Mouse (Mus musculus) heart, adult 18-20 months (tissue): ENCODE results near the gene Arhgef3. TPM values are rescaled to one million over a fixed set of nuclear protein-coding genes. Genes with fewer than 3 reads are reported as not detected.

Experiments used
- DNase-seq, 2 experiments: peaks; one replicate each; pipeline ENCODE4 v3.0.0; 2021 to 2022; ENCODE audit warnings: mixed read lengths in 1 of 2
- microRNA-seq, 2 experiments: library from miRNA; unstranded; fragments of <30 nt; microRNA quantifications; one replicate each; pipeline ENCODE4 v1.2.0; 2022
- total RNA-seq, 2 experiments: library from RNA; stranded (reverse); gene quantifications; 2 replicates each; pipeline ENCODE4 v1.2.3; 2021

Arhgef3 gene
- total RNA-seq, 2 experiments from 2014 or later, result 24.5 to 26.1 TPM

DNA sequence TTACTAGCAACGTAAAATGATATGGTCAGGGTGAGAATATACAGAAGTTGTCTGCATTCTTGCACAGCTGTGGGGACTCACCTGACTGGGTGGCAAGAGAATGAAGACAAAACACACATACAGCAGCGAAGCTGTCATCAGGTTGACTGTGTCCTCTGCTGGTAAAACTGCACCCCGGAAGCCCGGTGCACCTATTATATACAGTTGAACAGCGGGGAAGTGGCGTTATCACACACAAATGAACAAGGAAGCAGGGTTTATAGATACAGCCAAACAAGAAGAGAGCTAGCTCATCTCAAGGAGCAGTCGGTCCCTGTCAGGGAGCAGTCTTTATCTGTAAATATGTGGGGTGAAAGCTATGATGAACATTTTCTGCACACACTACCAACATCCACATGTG lies 296.8 kb downstream of the Arhgef3 start:
- no peak for DNase-seq

DNA sequence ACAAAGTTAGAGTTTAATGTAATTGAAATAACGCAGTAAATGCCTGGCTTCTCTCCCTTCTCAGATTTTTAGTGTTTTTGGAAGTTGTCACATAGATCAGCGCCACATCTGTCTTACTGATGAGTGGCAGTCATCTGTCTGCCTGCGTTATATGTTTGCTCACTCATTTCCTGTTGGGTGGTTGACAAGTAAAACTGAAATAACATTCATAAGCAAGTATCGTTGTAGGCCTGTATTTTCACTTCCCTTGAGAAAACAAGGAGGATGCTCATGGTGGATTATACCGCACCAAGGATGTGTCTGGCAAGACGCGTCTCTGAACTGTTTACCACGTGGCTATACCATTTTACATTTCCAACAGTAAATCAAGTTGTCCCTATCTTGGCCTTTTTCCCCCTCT lies 298.0 kb downstream of the Arhgef3 start:
- no peak for DNase-seq

DNA sequence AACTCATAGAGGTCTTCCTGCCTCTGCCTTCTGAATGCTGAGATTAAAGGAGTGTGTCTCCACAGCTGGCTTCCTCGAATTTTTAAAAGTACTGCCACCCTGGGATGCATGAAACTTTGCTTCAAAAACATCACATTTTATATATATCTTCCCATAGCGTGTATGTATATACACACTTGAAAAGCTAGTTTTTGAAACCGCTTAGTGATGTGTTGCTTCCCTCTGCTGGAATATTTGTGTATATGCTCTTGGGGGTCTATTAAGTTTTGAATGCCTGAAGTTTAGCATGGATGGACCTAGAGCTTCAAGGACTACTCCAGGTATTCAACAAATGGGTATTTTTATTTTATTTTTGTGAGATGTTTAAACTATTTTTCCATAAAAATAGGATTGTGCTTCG lies 299.3 kb downstream of the Arhgef3 start:
- DNase-seq, result peak; percentile 42 to 45

DNA sequence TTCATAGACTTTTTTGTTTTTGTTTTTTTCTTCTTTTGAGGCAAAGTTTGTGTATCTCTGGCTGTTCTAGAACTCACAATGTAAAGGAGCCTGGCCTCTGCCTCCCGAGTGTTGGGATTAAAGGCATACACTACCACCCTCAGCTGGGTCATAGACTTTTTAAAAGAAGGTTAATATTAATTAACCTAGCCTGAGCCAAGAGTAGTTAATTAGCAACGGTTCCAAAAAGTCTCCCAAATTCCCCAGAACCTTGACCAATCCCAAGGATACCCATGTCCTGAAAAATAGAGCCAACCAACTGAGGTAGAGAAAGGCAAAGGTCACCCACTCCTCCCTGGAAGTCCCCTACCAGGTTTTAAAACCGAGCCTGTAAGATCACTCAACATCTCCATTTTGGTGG lies 306.1 kb downstream of the Arhgef3 start:
- no peak for DNase-seq

DNA sequence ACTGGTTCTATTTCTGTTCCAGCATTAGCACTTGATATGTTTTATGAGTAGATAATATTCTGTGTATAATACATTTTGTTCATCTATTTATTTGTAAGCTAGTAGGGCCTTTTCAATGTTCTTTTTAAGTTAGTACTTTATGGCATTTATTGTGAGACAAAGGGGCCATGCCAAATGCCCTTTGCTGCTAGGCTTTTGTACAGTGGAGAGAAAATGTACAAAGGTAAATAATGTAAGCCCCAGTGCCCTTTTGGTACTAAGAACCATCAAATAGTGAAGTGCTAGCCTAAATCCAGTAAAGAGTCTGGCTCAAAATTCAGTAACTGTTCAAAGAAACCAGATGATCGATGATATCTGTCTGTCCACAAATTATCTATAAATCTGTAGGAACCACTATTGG lies 307.6 kb downstream of the Arhgef3 start:
- DNase-seq, result no peak

DNA sequence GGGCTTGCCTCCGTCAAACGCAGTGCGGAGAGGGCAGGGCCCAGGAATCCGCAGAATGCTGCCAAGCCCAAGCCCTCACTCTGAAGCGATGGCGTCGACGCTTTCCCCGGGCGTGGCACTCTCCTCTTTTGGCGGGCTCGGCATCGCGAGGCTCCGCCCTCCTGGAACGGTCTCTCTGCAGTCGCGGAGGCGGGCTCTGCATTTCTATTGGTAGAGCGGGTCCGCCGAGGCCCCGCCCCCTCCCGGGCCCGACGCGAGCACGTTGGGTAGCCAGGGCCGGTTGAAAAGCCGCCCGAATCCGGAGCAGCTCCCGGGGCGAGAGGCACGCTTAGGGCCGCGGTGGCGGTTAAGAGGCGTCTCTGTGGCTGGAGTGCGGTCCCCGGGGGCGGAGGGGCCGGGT lies 313.9 kb downstream of the Arhgef3 start, which contains the start of gene Fam208a:
Fam208a (plus strand) TSS at position 262 of the 400 bp plus-strand sequence.
- DNase-seq, result peak; percentile 95 to 97

DNA sequence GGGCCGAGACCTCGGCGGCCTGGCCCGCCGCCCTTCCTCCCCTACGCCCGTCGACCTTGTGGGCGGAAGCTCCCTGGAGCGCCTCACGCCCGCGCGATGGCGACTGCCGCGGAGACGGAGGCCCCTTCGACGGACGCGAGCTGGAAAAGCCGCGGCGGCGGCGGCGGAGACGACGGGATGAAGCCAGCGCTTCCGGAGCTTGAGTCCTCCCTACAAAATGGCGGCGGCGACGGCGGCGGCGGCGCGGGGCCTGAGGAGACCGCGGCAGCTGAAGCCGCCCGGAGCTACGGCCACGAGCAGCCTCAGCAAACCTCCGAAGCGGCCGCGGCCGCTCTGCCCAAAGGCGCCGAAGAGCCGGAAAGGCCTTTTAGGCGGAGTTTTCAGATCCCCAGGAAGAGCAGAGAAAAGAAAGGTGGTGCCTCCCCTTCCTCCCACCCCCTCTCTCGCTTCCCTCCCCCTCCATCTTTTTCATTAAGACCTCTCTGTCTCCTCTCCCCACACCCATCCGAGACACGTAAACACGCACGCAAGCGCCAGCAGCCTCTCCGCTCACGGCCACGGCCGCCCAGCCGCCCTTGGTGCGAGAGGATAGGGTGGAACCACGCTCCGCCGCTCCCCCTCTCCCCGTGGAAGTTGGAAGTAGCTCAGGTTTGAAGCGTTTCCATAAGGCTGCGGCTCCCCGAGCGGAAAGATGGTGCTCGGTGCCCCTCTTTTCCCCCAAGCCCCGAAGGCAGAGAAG lies 314.4 kb downstream of the Arhgef3 start:
- peak; percentile 86 to 94 for DNase-seq

DNA sequence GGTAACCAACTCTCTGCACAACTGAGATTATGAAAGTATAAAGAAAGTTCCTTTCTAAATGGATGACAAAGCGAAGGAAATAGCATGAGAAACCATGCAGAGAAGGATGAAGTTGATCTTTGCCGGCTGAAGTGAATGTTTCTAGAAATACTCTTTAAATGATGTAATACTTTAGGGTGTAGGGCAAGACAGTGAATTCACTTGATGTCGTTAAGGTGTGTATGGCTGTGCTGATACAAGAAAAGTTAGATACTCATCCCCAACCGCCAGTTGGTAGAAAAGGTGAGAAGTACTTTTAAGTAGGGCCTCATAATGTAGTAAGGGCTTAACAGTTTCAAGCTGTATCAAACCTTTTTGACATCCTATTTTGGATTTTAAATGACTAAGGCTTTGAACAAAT lies 315.6 kb downstream of the Arhgef3 start:
- no peak for DNase-seq

DNA sequence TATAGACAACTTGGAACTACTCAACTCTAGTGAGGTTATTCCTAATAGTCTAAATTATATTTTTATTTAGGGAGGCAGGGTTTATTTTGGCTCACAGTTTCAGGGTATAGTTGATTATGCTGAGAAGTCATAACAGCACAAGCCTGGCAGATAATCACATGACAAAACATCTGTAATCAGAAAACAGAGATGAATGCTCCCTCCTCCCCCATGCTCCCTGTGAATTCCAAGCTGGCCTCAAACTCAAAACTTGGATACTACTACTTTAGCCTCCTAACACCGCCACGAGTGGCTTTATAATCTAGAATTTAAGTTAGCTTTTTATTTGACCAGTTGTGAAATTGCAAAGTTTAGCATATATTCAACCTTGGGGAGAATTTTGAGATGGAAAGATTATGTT lies 317.4 kb downstream of the Arhgef3 start:
- DNase-seq, result no peak

DNA sequence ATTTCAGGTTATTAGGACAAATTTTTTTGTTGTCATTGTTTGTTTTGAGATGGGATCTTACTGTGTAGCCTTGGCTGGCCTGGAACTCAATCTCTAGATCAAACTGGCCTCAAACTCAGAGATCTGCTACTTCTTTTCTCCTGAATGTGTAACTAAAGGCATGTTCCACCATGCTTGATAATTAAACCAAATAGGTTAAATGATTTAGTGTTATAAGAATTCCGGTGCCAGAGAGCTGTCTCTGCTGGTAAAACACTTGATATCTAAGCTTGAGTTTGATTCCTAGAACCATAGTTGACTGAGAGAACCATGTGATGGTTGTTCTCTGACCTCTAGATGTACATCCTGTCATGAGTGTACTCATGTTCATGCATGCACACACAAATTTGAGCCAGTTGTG lies 321.4 kb downstream of the Arhgef3 start:
- no peak for DNase-seq

DNA sequence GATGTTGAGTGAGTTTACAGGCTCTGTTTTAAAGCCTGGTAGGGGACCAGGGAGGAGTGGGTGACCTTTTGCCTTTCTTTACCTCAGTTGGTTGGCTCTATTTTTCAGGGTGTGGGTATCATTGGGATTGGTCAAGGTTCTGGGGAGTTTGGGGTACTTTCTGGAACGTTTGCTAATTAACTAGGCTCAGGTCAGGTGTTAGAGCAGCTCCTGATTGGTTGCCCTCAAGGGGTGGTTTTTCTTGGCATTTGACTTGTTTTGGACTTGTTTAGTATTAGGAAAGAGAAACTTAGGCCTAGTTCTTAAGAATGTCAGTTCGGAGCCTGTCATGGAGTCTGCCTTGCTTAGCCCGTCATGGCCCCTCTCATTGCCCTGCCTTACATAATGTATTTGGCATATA lies 322.1 kb downstream of the Arhgef3 start:
- no peak for DNase-seq

DNA sequence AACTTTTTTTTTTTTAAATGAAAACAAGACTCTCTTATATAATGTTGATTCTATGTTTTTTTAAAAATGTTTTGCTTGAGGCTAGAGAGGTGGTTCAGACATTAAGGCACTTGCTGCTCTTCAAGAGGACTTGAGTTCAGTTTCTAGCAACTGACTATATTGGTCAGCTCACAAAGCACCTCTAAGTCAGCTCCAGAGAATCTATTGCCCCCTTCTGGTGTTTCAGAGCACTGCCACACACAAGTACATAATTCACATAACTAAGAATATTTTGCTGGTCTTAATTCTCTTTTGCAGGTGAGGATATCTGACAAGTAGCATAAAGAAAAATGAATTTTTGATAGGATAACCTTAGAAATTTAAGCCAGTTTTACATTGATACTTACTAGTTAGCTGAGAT lies 326.2 kb downstream of the Arhgef3 start:
- DNase-seq, result no peak

DNA sequence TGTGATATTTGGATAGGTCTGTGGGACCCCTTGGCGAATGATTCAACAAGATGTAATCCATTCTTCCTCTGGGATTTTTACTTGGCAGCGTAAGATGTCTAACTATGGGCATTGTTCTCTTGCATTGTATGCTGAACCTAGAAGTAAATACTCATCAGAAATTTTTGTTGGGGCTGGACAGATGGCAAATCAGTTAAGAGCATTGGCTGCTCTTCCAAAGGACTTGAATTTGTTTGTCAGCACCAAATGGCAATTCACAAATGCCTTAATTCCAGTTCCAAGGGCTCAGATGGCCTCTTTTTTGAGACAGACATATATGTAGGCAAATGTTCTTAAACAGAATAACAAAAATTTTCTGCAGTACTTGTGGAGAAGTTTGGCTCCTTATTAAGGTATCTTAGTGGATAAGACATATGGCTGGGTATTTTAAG lies 330.2 kb downstream of the Arhgef3 start:
- DNase-seq, result no peak

DNA sequence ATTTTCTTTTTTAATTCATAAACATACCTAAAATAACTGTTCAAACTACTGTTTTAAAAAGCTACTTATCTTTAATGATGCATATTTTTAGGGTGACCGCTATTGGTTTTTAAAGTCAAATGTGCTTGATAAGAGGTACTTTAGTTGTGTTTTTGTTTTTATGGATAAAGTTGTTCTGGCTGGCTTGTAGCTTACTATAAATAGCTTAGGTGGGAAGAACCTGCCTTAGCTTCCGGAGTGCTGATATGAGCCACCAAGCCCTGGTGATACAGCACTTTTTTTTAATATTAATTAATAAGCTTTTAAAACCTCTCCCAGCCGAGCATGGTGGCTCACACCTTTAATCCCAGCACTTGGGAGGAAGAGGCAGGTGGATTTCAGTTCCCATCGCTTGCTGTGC lies 332.3 kb downstream of the Arhgef3 start:
- no peak for DNase-seq

Small RNA genes lying within 50 kb of the gene (microRNA-seq; reads per million reads assigned to microRNA genes)
- gene Gm23633, result 0 reads per million in 2 experiments

Other genes with a start within 250 kb of the Arhgef3 start
- 100 to 1,000 TPM; 101 to 106 TPM for gene Asb14, start 220.3 kb upstream of the Arhgef3 start, total RNA-seq
- gene Appl1, start 143.7 kb upstream of the Arhgef3 start, total RNA-seq, result 10 to 100 TPM; 13.9 to 16.6 TPM
- not detected for gene Hesx1, start 120.5 kb upstream of the Arhgef3 start, total RNA-seq
- 1 to 10 TPM; 3.7 to 4.1 TPM for gene Il17rd, start 76.0 kb upstream of the Arhgef3 start, total RNA-seq